Mouse (Mus musculus) WW6 (cell line): ENCODE data around the gene Ptprm.

ENCODE experiments used
- DNase-seq: peaks from one replicate; pipeline ENCODE4 v3.0.0-alpha.2; 2013; ENCODE audit warnings: low read depth, low spot score

Gene Ptprm

DNA sequence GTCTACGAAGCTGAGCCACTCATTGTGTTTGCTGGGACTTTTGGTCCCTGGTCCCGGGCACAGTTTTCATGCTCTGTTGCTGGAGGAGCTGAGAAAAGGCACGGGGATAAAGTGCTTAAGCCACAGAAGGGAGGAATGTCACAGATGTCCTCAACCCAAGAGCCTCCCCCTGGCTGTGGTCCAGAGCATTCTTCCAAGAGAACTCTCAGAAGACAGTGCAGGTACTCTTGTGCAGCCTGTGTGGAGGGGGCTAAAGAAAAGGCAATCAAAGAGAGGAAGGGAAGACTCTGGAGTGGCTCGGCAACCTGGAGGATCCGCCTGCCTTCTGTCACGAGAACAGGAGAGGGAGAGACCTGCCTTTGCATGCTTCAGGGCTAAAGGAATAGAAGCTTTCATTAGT, 617.8 kb downstream of the Ptprm start:
- no peak for DNase-seq

DNA sequence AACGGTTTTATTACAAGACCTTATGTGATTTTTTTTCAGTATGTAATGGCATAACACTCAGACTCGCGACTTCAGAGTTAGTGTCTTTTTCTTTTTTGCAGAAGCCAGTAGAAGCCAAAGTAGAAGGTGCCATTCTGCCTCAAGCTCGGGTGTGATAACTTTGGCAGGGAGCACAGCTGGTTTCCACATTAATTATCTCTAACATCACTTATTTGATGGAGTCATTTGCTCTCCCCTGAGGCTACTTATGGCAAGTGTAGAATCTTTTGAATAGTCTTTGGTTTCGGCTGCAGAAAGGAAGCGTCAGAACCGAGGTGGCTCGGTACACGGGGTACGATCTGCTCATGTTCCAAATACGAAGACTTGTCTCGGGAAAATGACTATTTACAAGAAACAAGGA, 620.7 kb downstream of the Ptprm start:
- DNase-seq: no peak

DNA sequence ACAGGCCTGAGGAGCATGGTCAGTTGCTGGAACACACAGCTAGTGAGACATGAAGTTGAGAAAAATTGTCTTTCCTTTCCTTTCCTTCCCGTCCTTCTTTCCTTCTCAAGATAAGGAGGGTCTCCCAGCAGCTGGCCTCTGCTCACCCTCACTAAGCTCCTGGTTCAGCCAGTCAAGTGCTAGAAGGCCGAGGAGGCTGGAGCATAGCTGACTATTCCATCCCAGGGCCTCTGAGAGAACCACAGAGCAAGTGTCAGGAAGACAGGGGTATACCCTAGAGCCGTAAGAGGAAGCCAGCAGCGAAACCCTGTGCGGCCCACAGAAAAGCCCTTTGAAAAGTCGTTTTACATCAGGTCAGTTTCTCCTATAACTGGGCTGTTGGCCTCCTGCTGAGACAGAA, 624.3 kb downstream of the Ptprm start:
- DNase-seq: no peak

DNA sequence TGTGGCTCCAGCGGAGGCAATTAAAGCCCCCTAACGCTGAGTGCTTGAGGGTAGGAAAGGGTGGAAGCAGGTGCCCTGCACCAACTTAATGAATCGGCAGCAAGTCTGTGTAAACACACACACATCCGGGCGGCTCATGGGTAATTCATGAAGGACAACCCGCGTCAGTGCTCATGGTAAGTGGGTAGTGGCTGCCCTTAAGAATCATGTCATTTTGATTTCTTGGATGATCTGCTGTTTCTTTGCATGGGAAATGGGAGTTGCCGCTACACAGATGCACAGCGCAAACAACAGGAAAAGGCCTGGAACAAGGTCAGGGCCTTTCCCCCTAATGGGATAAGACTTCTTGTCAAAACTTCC, 633.3 kb downstream of the Ptprm start:
- no peak for DNase-seq

DNA sequence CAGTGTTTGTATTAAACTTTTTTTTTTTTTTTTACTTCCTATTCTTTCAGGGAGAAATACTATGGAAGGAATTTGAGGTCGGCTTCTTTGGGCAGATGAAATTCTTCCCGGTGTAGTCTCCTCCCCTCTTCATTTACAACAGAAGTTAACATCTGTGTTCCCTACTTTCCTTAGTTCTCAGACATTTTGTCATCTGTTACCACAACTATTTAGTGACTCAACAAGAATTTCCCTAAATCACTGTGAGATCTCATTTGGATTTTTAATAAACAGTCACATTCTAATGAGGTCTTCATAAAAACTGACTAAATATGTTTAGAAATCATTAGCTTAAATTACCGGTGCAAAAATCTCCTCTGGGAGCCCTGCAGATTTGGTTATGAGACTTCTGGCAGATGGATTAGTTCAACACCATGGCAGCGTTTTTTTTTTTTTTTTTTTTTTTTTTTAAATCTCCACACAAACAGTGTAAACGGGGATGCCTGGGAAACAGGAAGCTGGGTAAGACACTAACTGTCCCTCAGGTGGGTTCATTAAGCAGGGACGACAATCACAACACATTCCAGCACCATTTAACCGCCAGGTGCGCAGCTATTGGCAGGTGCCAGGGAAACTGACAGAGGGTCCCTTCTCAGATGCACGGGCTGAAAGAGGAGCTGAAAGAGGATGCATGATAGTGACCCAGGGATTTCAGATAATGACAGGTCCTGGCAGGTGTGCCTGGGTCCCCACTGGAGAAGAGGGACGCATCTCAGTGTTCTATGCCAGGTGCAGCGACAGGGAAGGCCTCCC, 633.9 kb downstream of the Ptprm start:
- DNase-seq: no peak

DNA sequence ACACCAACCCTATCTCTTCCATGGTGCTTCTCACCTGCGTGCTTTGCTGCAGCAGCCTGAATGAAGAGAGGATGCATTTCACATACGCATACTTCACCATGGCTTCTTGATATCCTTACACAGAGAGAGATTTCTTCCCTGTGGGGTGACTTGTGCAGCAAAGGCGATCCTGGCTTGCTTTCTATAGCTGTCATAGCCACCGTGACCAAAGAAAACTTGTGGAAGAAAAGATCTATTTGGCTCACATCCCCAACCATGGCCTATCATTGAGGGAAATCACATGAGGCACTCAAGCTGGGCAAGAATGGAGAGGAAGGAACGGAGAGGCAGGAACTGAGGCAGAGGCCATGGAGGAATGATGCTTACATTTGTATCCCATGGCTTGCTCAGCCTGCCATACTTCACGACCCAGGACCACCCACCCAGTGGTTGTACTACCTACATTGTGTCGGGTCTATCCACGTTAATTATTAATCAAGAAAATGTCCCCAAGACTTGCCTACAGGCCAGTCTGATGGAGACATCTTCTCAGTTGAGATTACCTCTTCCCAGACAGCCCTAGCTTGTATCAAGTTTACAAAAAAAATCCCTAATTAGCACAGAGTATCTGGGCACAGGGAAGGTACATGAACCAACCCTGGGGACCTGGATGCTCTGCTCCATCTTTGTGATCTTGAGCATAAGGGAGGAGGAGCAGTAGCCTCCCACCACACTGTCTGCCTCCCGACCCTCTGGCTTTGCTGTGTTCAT, 641.6 kb downstream of the Ptprm start:
- no peak for DNase-seq

DNA sequence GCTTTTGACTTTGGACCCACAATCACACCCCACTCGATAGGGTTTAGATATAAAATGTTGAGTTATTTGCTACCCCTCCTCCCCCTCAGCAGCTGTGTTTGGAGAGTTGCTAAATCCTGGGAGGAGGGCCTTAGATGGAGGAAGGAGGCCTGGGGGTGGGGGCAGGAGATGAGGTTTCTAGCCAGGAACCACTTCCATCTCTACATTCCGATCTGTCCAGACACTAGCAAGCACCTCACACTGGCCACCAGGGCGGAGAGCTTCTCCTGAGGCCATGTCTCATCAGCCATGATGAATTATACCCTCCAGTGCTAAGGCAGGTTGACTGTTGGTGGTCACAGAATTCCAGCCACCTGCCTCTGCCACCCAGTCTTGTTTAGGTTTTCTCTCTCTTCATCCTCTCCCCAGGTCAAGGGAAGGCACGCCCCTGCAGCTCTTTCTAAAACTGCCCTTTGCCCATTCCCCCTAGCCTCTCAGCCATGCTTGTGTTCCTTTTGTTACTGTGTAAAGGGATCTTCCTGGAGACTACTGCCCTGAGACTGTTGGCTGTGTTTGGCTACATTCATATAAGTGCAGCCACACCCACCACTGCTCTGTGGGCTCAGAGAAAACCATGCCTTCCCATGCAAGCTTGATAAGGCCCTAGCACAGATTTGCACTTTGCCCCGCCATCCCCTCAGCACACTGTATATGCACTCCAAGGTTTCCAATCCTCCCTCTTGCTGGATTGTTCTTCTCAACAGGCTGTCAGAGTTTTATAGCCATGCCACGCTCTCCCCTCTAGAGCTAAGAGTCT, 642.8 kb downstream of the Ptprm start:
- DNase-seq: no peak

DNA sequence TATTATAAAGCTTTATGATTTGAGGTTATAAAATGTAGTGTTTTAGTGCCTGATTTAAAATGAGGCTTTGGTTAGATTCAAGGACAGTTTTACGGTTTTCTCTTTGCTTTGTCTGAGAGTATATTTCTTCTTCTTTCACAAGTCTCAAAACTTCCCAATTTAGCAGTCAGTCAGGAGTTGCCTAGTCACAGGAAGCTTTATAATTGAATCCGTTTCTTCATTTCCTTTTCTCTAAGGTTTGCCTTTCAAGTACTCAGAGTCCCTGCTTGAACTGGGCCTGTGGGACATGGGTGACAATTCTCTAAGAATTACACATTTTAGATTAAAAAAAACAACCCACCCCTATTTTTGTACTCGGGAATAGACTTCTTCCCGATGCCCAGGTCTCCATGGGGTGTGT, 643.7 kb downstream of the Ptprm start:
- no peak for DNase-seq

DNA sequence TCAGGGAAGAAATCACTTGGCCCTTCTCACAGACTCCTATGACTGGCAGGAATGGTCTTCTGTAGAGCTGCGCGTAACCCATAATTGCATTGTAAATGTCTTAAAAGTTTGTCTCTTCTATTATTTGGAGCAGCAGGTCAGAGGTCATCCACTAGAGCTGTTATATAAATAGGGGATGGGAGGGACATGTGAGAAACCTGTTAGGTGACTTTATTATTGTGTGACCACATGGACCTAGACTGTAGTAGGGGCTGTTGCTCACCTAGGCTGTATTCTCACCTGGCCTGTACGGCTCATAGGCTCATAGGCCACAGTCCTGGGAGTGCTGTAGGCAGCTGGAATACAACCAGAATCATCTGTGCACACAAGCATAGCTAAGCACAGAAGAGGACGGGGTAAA, 645.5 kb downstream of the Ptprm start:
- no peak for DNase-seq

DNA sequence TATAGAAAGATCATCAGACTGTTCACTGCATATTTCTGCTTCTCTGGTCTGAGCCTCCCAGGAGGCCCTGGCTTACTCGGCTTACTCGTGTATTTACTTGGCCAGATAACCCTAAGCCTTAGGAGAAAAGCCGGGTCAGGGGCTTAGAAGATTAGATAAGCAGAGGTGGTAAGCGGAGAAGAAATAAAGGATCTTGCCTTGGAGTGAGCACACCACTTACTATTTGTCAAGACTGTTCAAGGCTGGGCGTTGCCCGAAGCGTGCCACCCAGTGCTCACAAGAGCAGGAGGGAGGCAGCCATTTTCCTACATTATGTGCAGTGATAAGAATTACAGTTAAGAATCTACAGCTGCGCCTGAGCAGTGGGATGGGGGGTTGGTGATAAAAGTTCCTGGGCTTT, 646.6 kb downstream of the Ptprm start:
- no peak for DNase-seq

DNA sequence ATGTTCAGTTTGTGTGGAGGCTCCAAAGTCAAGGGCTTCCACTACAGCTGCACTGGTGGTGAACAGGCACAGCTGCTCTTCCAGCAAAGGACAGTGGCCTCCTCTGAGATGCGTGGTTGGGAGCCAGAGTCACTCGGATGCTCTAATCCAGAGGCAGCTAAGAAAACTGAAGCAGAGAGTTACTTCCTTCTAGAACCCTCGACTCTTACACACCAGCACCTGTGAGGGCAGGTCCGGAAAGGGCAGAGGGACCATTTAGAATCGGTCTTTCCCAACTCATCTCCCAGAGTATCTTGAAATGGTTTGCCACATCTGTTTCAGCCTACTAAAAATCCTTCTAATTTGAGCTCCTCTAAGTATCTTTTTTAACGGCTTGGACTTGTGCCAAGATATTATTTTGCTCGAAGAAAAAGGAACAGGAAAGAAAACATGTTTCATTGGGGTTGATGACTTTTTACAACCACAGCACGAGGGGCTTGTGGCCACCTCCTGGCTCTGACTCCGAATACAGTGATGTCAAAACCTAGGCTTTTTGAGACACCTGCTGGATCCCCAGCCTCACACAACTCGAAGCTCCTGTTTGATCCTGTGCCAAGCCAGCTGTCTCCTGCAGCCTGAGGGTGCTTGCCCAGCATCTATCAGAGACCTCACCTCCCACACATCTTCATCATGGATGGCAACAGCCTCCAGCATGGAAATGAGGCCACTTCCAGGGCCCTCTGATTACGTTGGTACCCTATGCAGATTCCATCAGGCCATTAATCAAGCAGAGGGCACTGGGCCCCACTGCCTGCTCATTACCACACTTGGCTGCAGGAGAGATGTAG, 652.7 kb downstream of the Ptprm start:
- DNase-seq: no peak

DNA sequence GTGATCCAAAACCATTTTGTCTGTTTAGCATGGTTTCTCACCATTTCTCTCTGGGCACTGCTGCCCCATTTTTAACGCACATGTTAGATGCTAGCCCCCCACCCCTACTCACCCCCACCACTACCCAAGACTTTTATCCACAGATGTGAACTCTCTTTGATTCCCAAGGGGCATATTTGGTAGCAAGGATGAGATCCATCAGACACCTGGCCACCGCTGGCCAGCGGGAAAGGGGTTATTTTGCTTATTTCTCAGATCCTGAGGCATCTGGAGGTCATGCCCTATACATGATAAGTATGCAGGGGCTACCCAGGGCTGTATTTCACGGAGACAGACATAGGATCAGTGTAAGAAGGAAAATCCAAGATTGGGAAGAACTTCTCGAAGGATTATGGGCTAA, 654.4 kb downstream of the Ptprm start:
- no peak for DNase-seq

DNA sequence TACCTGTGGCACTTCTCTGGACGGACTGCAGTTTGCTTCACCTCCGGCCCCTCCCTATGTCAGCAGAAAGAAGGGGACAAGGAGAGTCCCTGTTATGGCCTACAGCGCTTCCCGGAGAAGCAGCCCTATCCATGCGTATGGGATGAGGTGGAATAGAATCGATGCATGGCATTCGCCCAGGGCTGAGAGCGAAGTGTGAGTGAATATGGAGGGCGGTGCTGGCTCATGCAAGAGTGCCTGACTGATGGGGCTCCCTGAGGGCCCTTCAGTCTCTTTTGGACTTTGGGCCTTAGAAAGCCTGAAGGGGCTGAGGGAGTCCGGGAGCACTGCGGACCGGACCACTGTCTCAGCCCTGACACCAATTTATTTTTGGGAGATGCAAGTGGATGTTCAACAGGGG, 656.6 kb downstream of the Ptprm start:
- no peak for DNase-seq

DNA sequence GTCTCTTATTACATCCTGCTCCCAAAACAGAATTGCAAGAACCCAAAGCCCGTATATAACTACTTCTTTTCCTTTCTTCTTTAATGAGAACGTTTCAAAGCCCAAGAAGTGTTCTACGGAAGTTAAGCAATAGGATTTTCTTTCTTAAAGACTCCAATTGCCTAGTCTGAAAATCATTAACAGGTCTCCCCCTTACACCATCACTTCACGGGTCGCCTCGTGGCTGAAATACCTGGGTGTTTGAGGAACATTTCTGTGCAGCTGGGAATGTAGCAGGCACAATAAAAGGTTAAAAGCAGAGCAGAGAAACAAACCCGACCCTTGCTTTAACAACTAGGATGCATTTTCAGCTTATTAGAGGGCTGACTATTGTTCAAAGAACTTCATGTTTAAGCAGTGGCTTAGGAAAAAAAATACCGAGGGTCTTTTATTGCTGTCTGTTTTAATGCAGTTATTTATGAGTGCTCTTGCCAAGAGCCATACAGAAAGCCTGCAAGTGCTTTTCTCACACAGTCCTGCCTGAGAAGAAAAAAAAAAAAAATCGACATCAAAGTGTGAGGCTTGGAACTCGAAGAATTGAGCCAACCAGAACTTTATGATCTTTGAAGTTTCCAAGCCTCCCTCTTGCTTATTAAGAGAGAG, 657.6 kb downstream of the Ptprm start:
- no peak for DNase-seq

DNA sequence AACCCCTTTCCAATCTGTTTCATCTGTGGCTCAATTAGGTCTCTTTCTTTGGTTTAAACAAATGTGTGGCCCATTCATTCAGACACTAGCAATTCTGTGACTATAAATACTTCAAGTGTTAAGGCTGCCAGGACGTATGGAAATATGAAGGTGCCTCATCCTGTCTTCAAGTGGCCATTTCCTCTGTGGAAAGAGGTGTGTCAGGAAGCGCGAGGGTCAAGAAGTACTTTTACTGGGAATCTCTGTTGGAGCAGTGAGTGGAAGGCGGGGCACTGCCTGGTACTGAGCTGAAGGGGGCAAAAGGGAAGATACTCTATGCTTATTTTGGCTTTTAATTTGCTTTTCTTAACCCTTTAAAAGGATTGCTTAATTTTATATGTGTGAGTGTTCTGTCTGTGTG, 659.9 kb downstream of the Ptprm start:
- no peak for DNase-seq

DNA sequence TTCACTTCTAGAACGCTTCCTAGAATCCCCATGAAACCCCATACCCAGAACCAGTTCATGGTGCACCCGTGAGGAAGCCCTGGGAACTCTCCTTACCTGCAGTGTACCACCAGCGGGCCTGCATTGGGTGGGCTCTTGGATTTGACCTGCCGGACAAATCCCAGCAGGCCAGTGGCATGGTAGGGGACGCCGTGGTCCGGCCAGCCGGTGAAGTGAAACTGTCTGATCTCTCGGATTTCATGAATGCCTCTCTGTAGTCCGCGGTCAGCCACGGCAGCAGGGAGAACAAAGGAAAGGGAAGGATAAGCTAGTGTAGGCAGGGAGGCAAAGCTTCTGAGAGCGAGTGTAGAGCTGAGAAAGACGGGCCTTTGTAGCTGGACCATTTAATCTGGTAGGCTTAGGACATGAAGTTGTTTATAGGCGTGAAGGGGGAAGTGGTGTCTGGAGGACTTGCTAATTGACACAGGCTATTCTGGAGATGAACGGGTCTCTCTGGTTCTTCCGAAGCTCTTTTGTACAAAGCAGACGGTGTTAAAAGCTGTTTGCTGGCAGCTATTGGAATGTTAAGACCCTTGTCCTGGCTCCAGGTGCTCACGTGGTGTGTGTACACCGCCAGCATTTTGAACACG, 660.5 kb downstream of the Ptprm start:
- no peak for DNase-seq

DNA sequence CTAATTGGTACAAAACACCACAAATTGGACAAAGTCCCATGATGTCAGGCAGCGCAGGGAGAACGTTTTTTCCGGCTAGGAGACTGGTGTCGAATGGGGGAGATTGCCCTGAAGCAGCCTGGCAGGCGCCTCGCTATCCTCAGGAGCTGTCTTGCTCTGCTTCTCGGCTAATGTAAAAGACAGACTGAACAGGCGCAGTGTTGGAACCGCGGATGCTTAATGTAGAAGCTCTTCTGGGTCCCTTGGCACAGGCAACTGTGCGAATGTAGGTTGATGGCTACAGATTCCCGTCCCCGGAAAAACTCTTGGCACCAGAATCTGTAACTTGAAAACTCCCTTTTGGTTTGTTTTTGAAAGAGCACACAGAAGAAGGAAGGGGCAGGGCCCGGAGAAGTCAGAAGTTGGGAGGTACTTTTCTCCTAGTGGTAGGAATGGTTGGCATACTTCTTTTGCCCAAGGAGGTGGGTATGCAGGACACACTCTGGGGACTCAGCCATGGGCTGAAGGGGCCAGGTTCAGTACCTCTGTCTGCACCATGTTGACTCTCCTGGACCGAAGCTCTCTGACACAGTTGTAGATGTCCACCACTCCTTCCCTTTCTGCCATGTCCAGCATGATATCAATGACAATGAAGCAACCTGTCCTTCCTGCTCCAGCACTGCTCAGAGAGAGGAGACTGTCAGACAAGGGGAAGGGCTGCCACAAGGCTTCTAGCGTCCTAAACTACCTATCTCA, 661.1 kb downstream of the Ptprm start:
- DNase-seq: no peak

DNA sequence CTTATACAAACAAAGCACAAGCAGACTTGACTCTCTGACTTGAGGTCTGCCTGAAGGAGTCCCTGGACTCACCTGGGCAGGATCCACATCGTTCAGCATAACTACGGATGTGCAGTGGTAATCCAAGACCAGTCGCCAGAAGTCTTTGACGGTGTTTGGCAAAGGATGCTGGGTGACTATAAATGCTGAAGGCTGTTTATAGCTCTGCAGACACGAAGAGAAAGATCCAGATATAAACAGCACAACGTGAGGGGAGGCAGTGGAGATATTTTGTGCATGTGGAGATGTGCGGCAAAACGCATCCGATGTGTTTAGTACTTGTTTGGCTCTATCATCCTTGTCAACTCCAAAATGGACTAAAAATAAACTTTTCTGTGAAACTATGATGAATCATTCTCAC, 666.1 kb downstream of the Ptprm start:
- DNase-seq: no peak

DNA sequence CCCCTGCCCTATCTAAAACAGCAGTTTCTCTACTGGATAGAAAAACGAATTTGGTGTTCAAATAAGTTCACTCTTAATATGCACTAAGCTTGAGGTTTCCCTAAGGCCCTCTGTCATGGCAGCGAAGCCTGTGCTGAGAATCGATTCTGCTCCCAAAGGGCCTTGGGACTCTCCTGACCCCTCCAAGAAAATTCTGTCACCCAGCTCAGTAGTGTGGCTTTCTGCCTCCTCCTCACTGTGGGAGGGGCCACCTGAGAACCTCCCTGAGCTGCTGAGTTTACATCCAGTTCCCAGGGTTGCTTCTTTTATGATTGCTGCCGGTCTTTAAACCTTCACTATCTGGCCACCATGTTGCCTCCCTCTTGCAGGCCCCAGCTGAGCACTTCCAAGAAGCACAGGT, 666.7 kb downstream of the Ptprm start:
- DNase-seq: no peak
